Mouse (Mus musculus): ENCODE data around the gene Klhl22.

Gene Klhl22

DNA sequence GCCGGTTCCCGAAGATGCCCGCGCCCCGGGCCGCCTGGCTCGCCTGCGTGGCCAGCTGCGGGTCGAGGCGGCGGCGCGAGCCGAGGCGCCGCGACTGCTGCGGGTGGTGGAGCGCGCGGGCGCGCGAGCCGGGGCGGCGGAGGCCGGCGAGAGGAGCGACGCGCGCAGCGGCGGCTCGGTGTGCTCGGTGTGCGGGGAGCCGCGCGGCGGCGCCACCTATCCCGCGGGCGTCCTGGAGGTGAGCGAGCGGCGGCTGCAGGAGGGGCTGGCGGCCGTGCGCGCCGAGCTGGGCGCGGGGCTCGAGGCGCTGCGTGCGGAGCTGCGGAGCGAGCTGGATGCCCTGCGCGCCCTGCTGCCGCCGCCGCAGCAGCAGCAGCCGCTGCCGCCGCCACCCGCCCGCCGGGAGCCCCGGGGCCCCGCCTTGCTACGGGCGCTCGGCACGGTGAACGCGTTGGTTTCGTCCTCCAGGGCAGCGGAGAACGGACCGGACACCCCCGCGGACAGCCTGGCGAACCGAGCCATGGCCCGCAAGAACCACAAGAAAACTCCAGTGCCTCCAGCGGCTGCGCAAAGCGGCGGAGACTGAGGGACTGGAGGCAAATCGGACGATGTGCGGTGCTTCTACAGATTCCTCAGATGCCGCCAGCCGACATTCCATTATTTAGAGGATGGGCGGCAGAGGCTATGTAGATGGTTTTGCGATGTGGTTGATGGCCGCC, 74.4 kb downstream of the Klhl22 start:
- no peak for DNase-seq (ENCODE audit: low spot score)

DNA sequence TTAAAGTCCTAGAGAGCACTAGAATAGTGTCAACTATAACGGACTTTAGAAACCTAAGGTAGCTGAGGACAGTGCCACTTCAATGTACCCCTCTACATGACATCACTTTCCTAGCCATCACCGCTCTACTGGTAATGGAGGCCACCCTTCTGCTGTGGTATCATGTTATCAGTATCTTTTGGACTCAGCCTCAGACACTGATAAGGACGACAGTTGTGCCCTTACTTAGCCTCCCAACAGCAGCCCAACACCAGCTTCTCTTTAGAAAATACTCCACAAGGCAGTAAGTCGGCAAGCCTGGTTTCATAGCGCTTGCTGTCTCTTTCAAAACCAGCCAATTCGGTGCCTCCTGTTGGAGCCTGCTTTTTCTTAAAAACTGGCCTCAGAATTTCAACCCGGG, 75.1 kb downstream of the Klhl22 start:
- no peak for DNase-seq (ENCODE audit: low spot score)

DNA sequence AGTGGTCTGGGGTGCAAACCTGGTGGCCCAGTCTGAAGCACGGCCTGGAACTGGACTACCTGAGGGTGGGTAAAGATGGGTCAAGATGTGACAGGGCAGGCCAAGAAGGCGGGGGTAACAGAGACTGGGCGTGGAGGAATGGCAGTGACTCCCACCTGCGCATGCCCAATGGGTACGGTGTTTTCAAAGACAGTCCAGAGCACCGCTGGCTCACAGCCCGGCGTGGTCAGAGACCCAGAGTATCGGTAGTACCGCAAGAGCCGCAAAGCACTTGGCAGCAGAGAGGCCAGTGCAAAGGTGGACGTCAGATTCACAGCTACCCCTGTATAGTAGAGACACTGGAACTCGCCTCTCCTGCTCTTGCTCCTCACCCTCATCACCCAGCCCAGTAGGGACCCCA, 76.1 kb downstream of the Klhl22 start:
- DNase-seq (ENCODE audit: low spot score) = no peak

DNA sequence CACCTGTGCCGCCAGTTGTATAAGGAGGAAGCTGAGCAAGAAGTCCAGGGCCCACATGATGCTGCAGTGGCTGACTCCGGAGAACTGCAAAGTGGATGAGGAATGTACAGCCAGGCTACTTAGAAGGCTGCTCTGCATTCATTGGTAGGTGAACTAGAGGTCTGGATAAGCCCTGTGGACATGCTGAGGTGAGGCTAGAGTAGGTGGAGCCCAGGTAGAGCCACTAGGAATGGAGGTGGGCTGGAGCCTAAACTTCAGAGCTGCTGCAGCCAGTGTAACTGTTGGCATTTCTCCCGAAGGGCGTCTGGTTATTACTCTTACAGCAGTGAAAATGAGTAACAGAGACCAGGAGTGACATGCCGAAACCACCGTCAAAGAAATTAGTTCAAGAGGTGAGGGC, 78.6 kb downstream of the Klhl22 start, which contains the start of gene Car15:
Gene Car15, minus strand, starts transcription at position 314 of the 400 bp plus-strand sequence.
- DNase-seq (ENCODE audit: low spot score) = no peak

DNA sequence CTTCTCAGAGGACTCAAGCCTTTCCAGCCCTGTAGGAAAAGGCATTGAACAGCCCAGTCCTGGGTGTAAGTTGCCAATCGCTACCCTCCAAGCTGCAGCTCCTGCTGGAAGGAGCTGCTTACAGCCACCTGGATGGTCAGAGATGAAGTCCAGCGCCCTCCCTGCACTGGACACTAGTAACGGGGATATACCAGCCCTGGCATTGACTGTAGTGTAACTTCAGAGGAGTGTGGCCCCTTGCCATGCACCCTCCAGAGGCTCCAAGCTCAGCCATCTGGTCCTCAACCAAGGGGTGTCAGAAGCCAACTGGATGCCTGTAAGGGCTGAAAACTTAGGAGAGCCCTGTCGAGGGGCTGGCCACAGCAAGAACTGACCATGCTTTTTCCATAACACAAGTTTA, 80.6 kb downstream of the Klhl22 start:
- DNase-seq (ENCODE audit: low spot score) = no peak

DNA sequence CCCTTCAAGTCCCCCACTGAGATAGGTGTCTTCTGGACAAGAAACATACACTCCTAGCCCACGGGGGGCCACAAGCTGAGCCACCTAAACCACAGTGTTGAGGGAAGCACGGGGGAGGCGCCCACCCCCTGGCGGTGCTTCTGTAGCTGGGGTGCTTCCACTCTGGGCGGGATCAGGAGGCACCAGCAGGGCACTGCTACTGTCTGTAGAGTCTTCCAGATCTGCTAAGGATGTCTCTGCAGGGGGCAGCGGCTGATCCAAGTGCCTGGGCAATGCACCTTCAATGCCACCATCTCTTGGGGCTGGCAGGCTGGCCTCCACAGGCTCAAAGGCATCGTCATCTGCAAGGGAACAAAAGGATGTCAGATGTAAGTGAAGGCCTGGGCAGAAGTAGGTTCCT, 83.0 kb downstream of the Klhl22 start:
- DNase-seq (ENCODE audit: low spot score) = no peak

All from urinary bladder, postnatal 10 days (tissue).